Mouse (Mus musculus): Measurements from ENCODE around the gene Gm45618.

DNA sequence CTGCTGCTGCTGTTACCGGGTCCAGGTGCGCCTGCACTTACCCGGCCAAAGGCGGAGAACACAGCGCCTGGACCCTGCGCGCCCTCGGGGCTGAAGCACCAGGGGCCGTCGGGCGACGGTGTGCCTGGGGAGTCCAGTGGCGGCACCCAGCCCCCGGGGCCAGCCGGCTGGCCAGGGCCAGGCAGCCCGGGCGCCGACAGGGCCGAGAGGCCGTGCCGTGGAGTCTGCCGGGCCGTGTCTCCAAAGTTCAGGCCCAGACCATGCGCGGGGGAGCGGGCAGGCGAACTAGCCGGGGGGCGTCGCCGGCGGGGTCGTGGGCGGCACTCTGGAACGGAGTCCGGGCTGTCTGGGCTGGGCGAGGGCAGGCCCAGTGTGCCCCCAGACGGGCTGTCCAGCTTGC, 38.4 kb downstream of the Gm45618 start:
- TF ChIP-seq POLR2A (IDR thresholded peaks at IDR 0.05; ENCODE audit: insufficient read depth, low read depth, low read length) = no peak
- TF ChIP-seq CTCF (IDR thresholded peaks at IDR 0.05) = no peak
